Mouse (Mus musculus) small intestine, adult 2 months (tissue): ENCODE results near the gene Tgm1.

Experiments used
- CTCF ChIP-seq: fragments of 200-500 bp; IDR thresholded peaks from 2 replicates; pipeline ENCODE4 v1.5.1; 2012; ENCODE audit warnings: low read depth, mild to moderate bottlenecking, control low read depth, inconsistent platforms, low read length, moderate library complexity, mixed read lengths; ENCODE audit not compliant: insufficient replicate concordance, insufficient read length; ENCODE audit errors: extremely low read depth
- POLR2A ChIP-seq: fragments of 200-500 bp; IDR thresholded peaks from 2 replicates; pipeline ENCODE4 v1.6.1; 2012; ENCODE audit warnings: low read depth, mild to moderate bottlenecking, control low read depth, inconsistent platforms, low read length, moderate library complexity

DNA sequence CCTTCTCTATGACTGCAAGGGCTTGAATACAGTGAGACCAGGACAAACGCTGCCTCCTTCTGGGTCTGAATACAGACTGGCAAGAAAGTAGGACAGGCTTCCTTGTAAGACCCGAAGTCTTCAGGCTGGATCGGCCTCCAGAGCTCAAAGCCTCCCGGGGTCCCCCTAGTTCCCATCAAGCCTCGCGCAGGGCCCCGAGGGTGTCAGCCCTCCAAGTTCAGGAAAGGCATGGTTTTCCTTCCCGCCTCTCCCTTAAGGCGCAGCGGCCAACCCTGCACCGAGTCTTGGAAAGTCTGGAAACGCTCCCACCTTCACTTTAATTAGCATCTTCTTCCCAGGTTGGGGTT lies 42.3 kb downstream of the Tgm1 start:
- TF ChIP-seq CTCF = no peak
- no peak for TF ChIP-seq POLR2A
